Mouse (Mus musculus): ENCODE measurements around the gene Rbks. TPM values are rescaled to one million over a fixed set of nuclear protein-coding genes. Genes with fewer than 3 reads are reported as not detected.

Rbks gene
- polyA plus RNA-seq, 1 experiment from 2014 or later = 9.8 TPM

GRCm38 (mm10) chr5:31724519-31724918 is 27.1 kb upstream of the Rbks start:
- H3K9ac ChIP-seq (replicated peaks; ENCODE audit: low read depth) = no peak overlapping the region
- DNase-seq (ENCODE audit: low spot score) = no peak
- H3K4me3 ChIP-seq (ENCODE audit: low read depth, low read length) = no peak overlapping the region
- no peaks in the 10 kb centered on the region for H3K4me1 ChIP-seq (ENCODE audit: insufficient read depth, low read depth, low read length)
- no peaks in the 10 kb centered on the region for H3K9me3 ChIP-seq (ENCODE audit: low read length)
- ATAC-seq = no peak
- H3K36me3 ChIP-seq (ENCODE audit: insufficient read depth, low read length) = no peaks in the 10 kb centered on the region
- 61% methylated on average over 6 of the region's 6 CpGs for WGBS
- H3K27me3 ChIP-seq (replicated peaks; ENCODE audit: insufficient read depth, low read length) = no peaks in the 10 kb centered on the region
- no peak overlapping the region for H3K27ac ChIP-seq (ENCODE audit: low read length)
- TF ChIP-seq EP300 (IDR thresholded peaks at IDR 0.05) = no peak
- TF ChIP-seq CTCF (IDR thresholded peaks at IDR 0.05) = no peak
- no peak overlapping the region for H3K4me2 ChIP-seq (replicated peaks; ENCODE audit: low read depth, low read length)

DNA sequence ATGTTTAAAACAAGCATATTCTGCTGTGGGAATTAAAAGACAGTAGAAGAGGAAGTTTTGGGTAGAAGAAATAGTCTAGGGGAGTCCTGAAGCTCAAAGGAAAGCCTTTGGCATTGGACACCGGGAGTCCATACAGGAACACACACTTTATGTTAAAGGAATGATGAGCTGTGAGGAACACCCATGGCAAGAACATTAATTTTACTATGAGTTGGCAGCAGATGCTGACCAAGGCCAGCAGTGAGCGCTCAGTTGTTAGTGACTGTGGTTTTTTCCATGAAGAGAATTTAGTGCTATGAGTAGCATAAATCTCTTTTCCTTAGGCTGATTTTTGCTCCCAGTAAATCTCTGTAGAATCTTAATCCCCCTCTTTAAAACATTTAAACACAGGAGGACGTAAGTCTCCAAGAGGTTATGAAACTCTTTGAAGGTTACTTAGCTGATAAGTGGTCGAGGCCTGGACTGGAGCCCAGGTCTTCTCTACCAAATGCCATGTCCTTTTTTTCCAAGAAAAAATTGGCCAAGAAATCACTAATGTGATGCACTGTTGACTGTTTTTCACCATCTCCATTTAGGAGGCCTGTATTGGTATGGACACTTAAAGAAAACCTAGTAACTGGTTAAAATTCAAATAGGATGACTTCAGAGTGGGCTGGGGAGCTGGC is 18.2 kb upstream of the Rbks start:
- H3K4me2 ChIP-seq (replicated peaks; ENCODE audit: low read depth, low read length) = no peak overlapping the region
- 19% methylated on average over 4 of the region's 4 CpGs for WGBS
- H3K36me3 ChIP-seq (ENCODE audit: insufficient read depth, low read length) = no peaks in the 10 kb centered on the region
- H3K9ac ChIP-seq (replicated peaks; ENCODE audit: low read depth) = no peak overlapping the region
- H3K4me1 ChIP-seq (ENCODE audit: insufficient read depth, low read depth, low read length) = 0 out of 2 replicates have a peak, but pooled peaks cover 9% of the 10 kb centered on the region
- TF ChIP-seq CTCF (IDR thresholded peaks at IDR 0.05) = no peak
- no peak for TF ChIP-seq EP300 (IDR thresholded peaks at IDR 0.05)
- no peaks in the 10 kb centered on the region for H3K9me3 ChIP-seq (ENCODE audit: low read length)
- ATAC-seq (no peak), DNase-seq (ENCODE audit: low spot score) (peak; percentile 46)
- no peaks in the 10 kb centered on the region for H3K27me3 ChIP-seq (replicated peaks; ENCODE audit: insufficient read depth, low read length)
- H3K4me3 ChIP-seq (ENCODE audit: low read depth, low read length) = no peak overlapping the region
- H3K27ac ChIP-seq (ENCODE audit: low read length) = peak overlapping the region; percentile 28; the same call in 1 of the 2 replicates

- no peak for ATAC-seq
- H3K27ac ChIP-seq (ENCODE audit: low read length) = no peak overlapping the region
- no peak overlapping the region for H3K9ac ChIP-seq (replicated peaks; ENCODE audit: low read depth)
Observed at GRCm38 (mm10) chr5:31713841-31714264, 16.4 kb upstream of the Rbks start.

DNA sequence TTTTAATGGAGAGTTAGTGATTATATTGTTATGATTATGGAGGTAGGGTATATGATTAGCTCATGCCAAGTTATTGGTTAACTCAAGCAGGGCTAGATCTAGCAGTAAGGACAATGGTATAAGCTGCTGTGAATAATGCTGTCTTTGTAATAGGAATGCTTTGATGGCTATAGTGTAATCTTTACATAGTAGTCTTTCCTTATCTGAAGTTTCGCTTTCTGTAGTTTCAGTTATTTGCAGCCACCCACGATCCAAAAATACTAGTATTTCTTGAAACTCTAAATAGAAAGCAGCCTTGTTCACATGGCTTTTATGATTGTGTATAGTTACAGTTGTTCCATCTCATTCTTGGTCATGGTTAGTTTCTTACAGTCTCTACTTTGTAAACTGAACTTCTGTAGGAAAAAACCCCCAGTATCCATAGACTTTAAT is 15.9 kb upstream of the Rbks start:
- ATAC-seq (no peak), DNase-seq (ENCODE audit: low spot score) (no peak)
- H3K4me2 ChIP-seq (replicated peaks; ENCODE audit: low read depth, low read length) = no peak overlapping the region
- TF ChIP-seq EP300 (IDR thresholded peaks at IDR 0.05) (no peak), CTCF (IDR thresholded peaks at IDR 0.05) (no peak)
- H3K27me3 ChIP-seq (replicated peaks; ENCODE audit: insufficient read depth, low read length) = no peaks in the 10 kb centered on the region
- H3K4me3 ChIP-seq (ENCODE audit: low read depth, low read length) = no peak overlapping the region
- 48% methylated on average over 2 of the region's 2 CpGs for WGBS
- H3K9ac ChIP-seq (replicated peaks; ENCODE audit: low read depth) = no peak overlapping the region
- H3K27ac ChIP-seq (ENCODE audit: low read length) = no peak overlapping the region
- 0 out of 2 replicates have a peak, but pooled peaks cover 9% of the 10 kb centered on the region for H3K4me1 ChIP-seq (ENCODE audit: insufficient read depth, low read depth, low read length)
- H3K36me3 ChIP-seq (ENCODE audit: insufficient read depth, low read length) = no peaks in the 10 kb centered on the region
- H3K9me3 ChIP-seq (ENCODE audit: low read length) = no peaks in the 10 kb centered on the region

More at GRCm38 (mm10) chr5:31713841-31714264, 16.4 kb upstream of the Rbks start:
- no peak for DNase-seq (ENCODE audit: low spot score)
- Histone ChIP-seq H3K9me3 (ENCODE audit: low read length) (no peaks in the 10 kb centered on the region), H3K27me3 (replicated peaks; ENCODE audit: insufficient read depth, low read length) (no peaks in the 10 kb centered on the region), H3K36me3 (ENCODE audit: insufficient read depth, low read length) (no peaks in the 10 kb centered on the region), H3K4me3 (ENCODE audit: low read depth, low read length) (no peak overlapping the region), H3K4me2 (replicated peaks; ENCODE audit: low read depth, low read length) (no peak overlapping the region), H3K4me1 (ENCODE audit: insufficient read depth, low read depth, low read length) (0 out of 2 replicates have a peak, but pooled peaks cover 9% of the 10 kb centered on the region)
- TF ChIP-seq CTCF (IDR thresholded peaks at IDR 0.05) (no peak), EP300 (IDR thresholded peaks at IDR 0.05) (no peak)
- 47% methylated on average over 5 of the region's 5 CpGs for WGBS

DNA sequence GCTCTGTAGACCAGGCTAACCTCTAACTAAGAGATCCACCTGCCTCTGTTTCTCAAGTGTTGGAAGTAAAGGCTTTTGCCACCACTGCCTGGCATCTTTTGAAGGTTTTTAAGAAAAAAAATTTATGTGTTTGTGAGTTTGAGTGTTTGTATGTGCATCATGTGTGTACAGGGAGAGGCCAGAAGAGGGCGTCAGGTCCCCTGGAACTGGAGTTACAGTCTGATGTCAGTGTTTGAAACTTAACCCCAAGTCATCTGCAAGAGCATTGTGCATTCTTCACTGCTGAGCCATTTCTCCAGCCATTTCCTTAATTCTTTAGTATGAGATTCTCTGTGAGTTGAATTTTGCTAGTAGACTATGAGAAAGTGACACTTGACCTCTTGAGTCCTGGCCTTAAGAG is 12.0 kb upstream of the Rbks start:
- 0 out of 2 replicates have a peak, but pooled peaks cover 4% of the 10 kb centered on the region for H3K36me3 ChIP-seq (ENCODE audit: insufficient read depth, low read length)
- H3K27me3 ChIP-seq (replicated peaks; ENCODE audit: insufficient read depth, low read length) = no peaks in the 10 kb centered on the region
- no peak overlapping the region for H3K4me3 ChIP-seq (ENCODE audit: low read depth, low read length)
- TF ChIP-seq EP300 (IDR thresholded peaks at IDR 0.05) = no peak
- peak; percentile 53 for TF ChIP-seq CTCF (IDR thresholded peaks at IDR 0.05)
- no peak overlapping the region for H3K4me2 ChIP-seq (replicated peaks; ENCODE audit: low read depth, low read length)
- no peak for ATAC-seq
- 0 out of 2 replicates have a peak, but pooled peaks cover 4% of the 10 kb centered on the region for H3K4me1 ChIP-seq (ENCODE audit: insufficient read depth, low read depth, low read length)
- 87% methylated on average over 1 of the region's 1 CpGs for WGBS
- H3K27ac ChIP-seq (ENCODE audit: low read length) = no peak overlapping the region
- no peaks in the 10 kb centered on the region for H3K9me3 ChIP-seq (ENCODE audit: low read length)
- no peak for DNase-seq (ENCODE audit: low spot score)
- no peak overlapping the region for H3K9ac ChIP-seq (replicated peaks; ENCODE audit: low read depth)

- no peaks in the 10 kb centered on the region for H3K4me1 ChIP-seq (ENCODE audit: insufficient read depth, low read depth, low read length)
- H3K9me3 ChIP-seq (ENCODE audit: low read length) = no peaks in the 10 kb centered on the region
- H3K4me3 ChIP-seq (ENCODE audit: low read depth, low read length) = no peak overlapping the region
- WGBS = 64% methylated on average over 4 of the region's 4 CpGs
- DNase-seq (ENCODE audit: low spot score) (no peak), ATAC-seq (no peak)
- no peak for TF ChIP-seq EP300 (IDR thresholded peaks at IDR 0.05)
- TF ChIP-seq CTCF (IDR thresholded peaks at IDR 0.05) = no peak
- H3K9ac ChIP-seq (replicated peaks; ENCODE audit: low read depth) = no peak overlapping the region
- no peaks in the 10 kb centered on the region for H3K27me3 ChIP-seq (replicated peaks; ENCODE audit: insufficient read depth, low read length)
- H3K36me3 ChIP-seq (ENCODE audit: insufficient read depth, low read length) = 0 out of 2 replicates have a peak, but pooled peaks cover 4% of the 10 kb centered on the region
- no peak overlapping the region for H3K27ac ChIP-seq (ENCODE audit: low read length)
- no peak overlapping the region for H3K4me2 ChIP-seq (replicated peaks; ENCODE audit: low read depth, low read length)
Observed at GRCm38 (mm10) chr5:31706826-31707225, 9.4 kb upstream of the Rbks start.
